Mouse (Mus musculus) lung, postnatal 0 days (tissue): ENCODE measurements around the gene Smdt1. TPM values are rescaled to one million over a fixed set of nuclear protein-coding genes. Genes with fewer than 3 reads are reported as not detected.
A peak's percentile ranks its signal among the peaks of the same experiment; 100 is the strongest.
"Not testable (repeated sequence)": the region's sequence is repeated elsewhere in the genome, so short reads cannot be mapped to it uniquely, and the experiment has no call there.

Experiments used
- ATAC-seq: fragments of 200-750 bp; cut with Nextera tagmentation; 2 replicates; pipeline ENCODE4 v1.8.0; 2017; ENCODE audit warnings: moderate library complexity
- DNase-seq: peaks from one replicate; pipeline ENCODE4 v3.0.0-alpha.2; 2016; ENCODE audit warnings: low spot score
- H3K27ac ChIP-seq: fragments of 300-500 bp; sonication (generic); 2 replicates; pipeline ENCODE4 v1.5.1; 2014; ENCODE audit warnings: antibody characterized with exemption, mild to moderate bottlenecking, low read length, mixed read lengths
- H3K27me3 ChIP-seq: fragments of 300-500 bp; sonication (generic); replicated peaks from 2 replicates; pipeline ENCODE4 v1.6.1; 2014; ENCODE audit warnings: low read length, mixed read lengths; ENCODE audit not compliant: insufficient read depth
- H3K36me3 ChIP-seq: fragments of 300-500 bp; sonication (generic); 2 replicates; pipeline ENCODE4 v1.6.1; 2014; ENCODE audit warnings: low read length, mixed read lengths; ENCODE audit not compliant: insufficient read depth
- H3K4me1 ChIP-seq: fragments of 300-500 bp; sonication (generic); 2 replicates; pipeline ENCODE4 v1.6.1; 2014; ENCODE audit warnings: antibody characterized with exemption, low read depth, low read length, mixed read lengths; ENCODE audit not compliant: insufficient read depth
- H3K4me2 ChIP-seq: fragments of 300-500 bp; sonication (generic); replicated peaks from 2 replicates; pipeline ENCODE4 v1.6.1; 2014; ENCODE audit warnings: low read depth, mild to moderate bottlenecking, low read length, moderate library complexity, mixed read lengths
- H3K4me3 ChIP-seq: fragments of 300-500 bp; sonication (generic); 2 replicates; pipeline ENCODE4 v1.5.1; 2014; ENCODE audit warnings: low read depth, low read length
- H3K9ac ChIP-seq: fragments of 300-500 bp; sonication (generic); replicated peaks from 2 replicates; pipeline ENCODE4 v1.6.1; 2014; ENCODE audit warnings: low read depth, mild to moderate bottlenecking
- H3K9me3 ChIP-seq: fragments of 300-500 bp; sonication (generic); 2 replicates; pipeline ENCODE4 v1.6.1; 2016; ENCODE audit warnings: low read length, mixed read lengths
- CTCF ChIP-seq: IDR thresholded peaks from 2 replicates; pipeline ENCODE4 v1.5.1; 2016; ENCODE audit warnings: antibody characterized with exemption, mild to moderate bottlenecking
- EP300 ChIP-seq: IDR thresholded peaks from 2 replicates; pipeline ENCODE4 v1.6.1; 2016; ENCODE audit warnings: antibody characterized with exemption, mild to moderate bottlenecking, control low read depth
- WGBS: fragments of 180-500 bp; shearing (Covaris S2); extraction: QIAGEN DNeasy Blood & Tissue Kit; methylation state at CpG from one replicate; pipeline ENCODE4 v1.1.7; 2014; 5-methylcytosine and 5-hydroxymethylcytosine counted together
- polyA plus RNA-seq: library from polyadenylated mRNA; unstranded; fragments of >200 nt; fragmentation: Nextera tagmentation; extraction: Ambion mirVana; gene quantifications from 2 replicates; pipeline ENCODE4 v1.2.1, GENCODE M21; 2015

Gene Smdt1
- polyA plus RNA-seq, 1 experiment from 2014 or later = 276 TPM

GRCm38 (mm10) chr15:82361459-82362018 is 22.8 kb downstream of the Smdt1 start:
- Histone ChIP-seq H3K4me2 (no peak overlapping the region), H3K4me3 (no peak overlapping the region), H3K9me3 (no peaks in the 10 kb centered on the region), H3K4me1 (no peaks in the 10 kb centered on the region), H3K27me3 (no peaks in the 10 kb centered on the region), H3K27ac (peak overlapping the region; percentile 66), H3K36me3 (no peaks in the 10 kb centered on the region), H3K9ac (no peak overlapping the region; the same call in 1 of the 2 replicates)
- 56% methylated on average over 11 of the region's 11 CpGs for WGBS
- no peak for TF ChIP-seq EP300
- TF ChIP-seq CTCF = peak; percentile 69
- ATAC-seq = peak; percentile 89
- peak; percentile 87 for DNase-seq

- Histone ChIP-seq H3K4me2 (no peak overlapping the region), H3K27ac (no peak overlapping the region), H3K36me3 (no peaks in the 10 kb centered on the region), H3K9ac (no peak overlapping the region), H3K27me3 (no peaks in the 10 kb centered on the region), H3K9me3 (no peaks in the 10 kb centered on the region), H3K4me1 (no peaks in the 10 kb centered on the region), H3K4me3 (no peak overlapping the region)
- 65% methylated on average over 3 of the region's 4 CpGs for WGBS
- ATAC-seq (peak; percentile 61), DNase-seq (peak; percentile 48)
- TF ChIP-seq CTCF = no peak
- no peak for TF ChIP-seq EP300
Measured at GRCm38 (mm10) chr15:82362234-82362633, 23.5 kb downstream of the Smdt1 start.

- H3K27ac ChIP-seq, H3K4me1 ChIP-seq, H3K4me3 ChIP-seq, H3K9me3 ChIP-seq, DNase-seq, H3K36me3 ChIP-seq, ATAC-seq, H3K27me3 ChIP-seq, H3K4me2 ChIP-seq, H3K9ac ChIP-seq: not testable (repeated sequence)
- 67% methylated on average over 6 of the region's 12 CpGs for WGBS
Measured at GRCm38 (mm10) chr15:82363801-82364200, 25.0 kb downstream of the Smdt1 start.

GRCm38 (mm10) chr15:82364561-82364960 is 25.8 kb downstream of the Smdt1 start:
- H3K4me1 ChIP-seq, H3K9ac ChIP-seq, H3K27me3 ChIP-seq, H3K36me3 ChIP-seq, H3K27ac ChIP-seq, H3K4me3 ChIP-seq, DNase-seq, ATAC-seq, H3K4me2 ChIP-seq, H3K9me3 ChIP-seq: not testable (repeated sequence)
- 18% methylated on average over 5 of the region's 9 CpGs for WGBS

GRCm38 (mm10) chr15:82368146-82368545 is 29.4 kb downstream of the Smdt1 start:
- H3K36me3 ChIP-seq = no peaks in the 10 kb centered on the region
- no peak overlapping the region for H3K4me3 ChIP-seq
- no peaks in the 10 kb centered on the region for H3K4me1 ChIP-seq
- no peaks in the 10 kb centered on the region for H3K9me3 ChIP-seq
- WGBS = 82% methylated on average over 4 of the region's 4 CpGs
- no peak overlapping the region for H3K4me2 ChIP-seq
- no peak overlapping the region for H3K27ac ChIP-seq
- H3K9ac ChIP-seq = no peak overlapping the region
- TF ChIP-seq CTCF (no peak), EP300 (no peak)
- no peak for DNase-seq
- H3K27me3 ChIP-seq = no peaks in the 10 kb centered on the region
- no peak for ATAC-seq

- Histone ChIP-seq H3K4me2 (no peak overlapping the region), H3K9me3 (no peaks in the 10 kb centered on the region), H3K27ac (no peak overlapping the region), H3K36me3 (no peaks in the 10 kb centered on the region), H3K9ac (no peak overlapping the region), H3K4me1 (no peaks in the 10 kb centered on the region), H3K4me3 (no peak overlapping the region), H3K27me3 (no peaks in the 10 kb centered on the region)
- DNase-seq = no peak
- WGBS = 87% methylated on average over 1 of the region's 1 CpGs
- ATAC-seq = no peak; the same call in 1 of the 2 replicates
- no peak for TF ChIP-seq EP300
- no peak for TF ChIP-seq CTCF
Measured at GRCm38 (mm10) chr15:82368851-82369250, 30.1 kb downstream of the Smdt1 start.

- Histone ChIP-seq H3K36me3 (no peaks in the 10 kb centered on the region), H3K9ac (no peak overlapping the region)
Measured at GRCm38 (mm10) chr15:82372446-82372845, 33.7 kb downstream of the Smdt1 start.

More at GRCm38 (mm10) chr15:82372446-82372845, 33.7 kb downstream of the Smdt1 start:
- ATAC-seq (no peak), DNase-seq (no peak)
- TF ChIP-seq EP300 (no peak), CTCF (no peak)
- Histone ChIP-seq H3K27ac (no peak overlapping the region), H3K4me1 (no peaks in the 10 kb centered on the region), H3K4me3 (no peak overlapping the region), H3K4me2 (no peak overlapping the region), H3K9me3 (no peaks in the 10 kb centered on the region), H3K27me3 (no peaks in the 10 kb centered on the region)
- WGBS = 87% methylated on average over 6 of the region's 6 CpGs
